Mouse (Mus musculus) cerebellum, adult 2 months (tissue): ENCODE data around the gene Gfod2. TPM values are rescaled to one million over a fixed set of nuclear protein-coding genes. Genes with fewer than 3 reads are reported as not detected.
A peak's percentile ranks its signal among the peaks of the same experiment; 100 is the strongest.

ENCODE experiments used
- DNase-seq, 2 experiments: peaks; one replicate each; pipeline ENCODE4 v3.0.0; 2021
- H3K27ac ChIP-seq: fragments of 200-500 bp; 2 replicates; pipeline ENCODE4 v1.5.1; 2012; ENCODE audit warnings: low read length, control low read depth, inconsistent platforms; ENCODE audit not compliant: insufficient read depth
- H3K27me3 ChIP-seq: fragments of 200-500 bp; 2 replicates; pipeline ENCODE4 v1.6.1; 2012; ENCODE audit warnings: inconsistent platforms, mild to moderate bottlenecking, low read length, moderate library complexity; ENCODE audit not compliant: control insufficient read depth, insufficient read depth
- H3K4me1 ChIP-seq: fragments of 200-500 bp; 2 replicates; pipeline ENCODE4 v1.6.1; 2011; ENCODE audit warnings: low read length; ENCODE audit not compliant: control insufficient read depth, insufficient read depth
- H3K4me3 ChIP-seq: fragments of 200-500 bp; replicated peaks from 2 replicates; pipeline ENCODE3; 2011; ENCODE audit warnings: mild to moderate bottlenecking, low read depth, low read length, control low read depth; ENCODE audit not compliant: insufficient read depth
- CTCF ChIP-seq: fragments of 200-500 bp; IDR thresholded peaks from 2 replicates; pipeline ENCODE4 v1.5.1; 2011; ENCODE audit warnings: low read depth, mild to moderate bottlenecking, control low read depth, low read length, moderate library complexity, borderline replicate concordance; ENCODE audit not compliant: insufficient read depth
- POLR2A ChIP-seq: fragments of 200-500 bp; IDR thresholded peaks from 2 replicates; pipeline ENCODE4 v1.6.1; 2011; ENCODE audit warnings: low read length, control low read depth, borderline replicate concordance; ENCODE audit not compliant: insufficient read depth
- WGBS: fragments of 180-500 bp; shearing (Covaris S2); methylation state at CpG from one replicate; pipeline ENCODE4 v1.1.7; 2018; 5-methylcytosine and 5-hydroxymethylcytosine counted together
- polyA plus RNA-seq: library from polyadenylated mRNA; depleted of rRNA; stranded (reverse); fragments of >200 nt; gene quantifications from 2 replicates; pipeline ENCODE4 v1.2.3, GENCODE M21; 2012

Gfod2 gene
- polyA plus RNA-seq, 1 experiment, result 20.7 TPM

DNA sequence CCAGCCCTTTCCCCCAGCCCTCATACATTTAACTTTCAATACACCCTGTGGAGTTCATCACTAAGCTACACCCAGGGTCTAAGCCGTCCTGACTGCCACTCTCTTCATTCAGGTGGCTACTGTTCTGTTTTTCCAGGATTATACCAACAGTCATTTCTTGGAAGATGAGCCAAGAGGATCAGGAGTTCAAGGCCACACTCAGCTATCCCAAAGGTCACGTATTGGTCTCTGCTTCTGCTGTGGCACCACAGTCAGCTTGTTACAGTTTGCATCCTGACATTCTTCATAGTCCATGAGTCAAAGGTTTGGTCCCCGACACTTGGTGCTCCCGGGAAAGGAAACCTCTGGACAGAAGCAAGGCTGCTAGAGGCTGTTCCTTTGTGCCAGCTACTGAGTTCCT lies 38.8 kb downstream of the Gfod2 start:
- H3K27me3 ChIP-seq, result no peaks in the 10 kb centered on the region
- no peak overlapping the region for H3K4me3 ChIP-seq
- no peaks in the 10 kb centered on the region for H3K4me1 ChIP-seq
- TF ChIP-seq POLR2A, result no peak
- no peak for TF ChIP-seq CTCF
- 81% methylated on average over 4 of the region's 4 CpGs for WGBS
- no peak overlapping the region for H3K27ac ChIP-seq
- no peak for DNase-seq

DNA sequence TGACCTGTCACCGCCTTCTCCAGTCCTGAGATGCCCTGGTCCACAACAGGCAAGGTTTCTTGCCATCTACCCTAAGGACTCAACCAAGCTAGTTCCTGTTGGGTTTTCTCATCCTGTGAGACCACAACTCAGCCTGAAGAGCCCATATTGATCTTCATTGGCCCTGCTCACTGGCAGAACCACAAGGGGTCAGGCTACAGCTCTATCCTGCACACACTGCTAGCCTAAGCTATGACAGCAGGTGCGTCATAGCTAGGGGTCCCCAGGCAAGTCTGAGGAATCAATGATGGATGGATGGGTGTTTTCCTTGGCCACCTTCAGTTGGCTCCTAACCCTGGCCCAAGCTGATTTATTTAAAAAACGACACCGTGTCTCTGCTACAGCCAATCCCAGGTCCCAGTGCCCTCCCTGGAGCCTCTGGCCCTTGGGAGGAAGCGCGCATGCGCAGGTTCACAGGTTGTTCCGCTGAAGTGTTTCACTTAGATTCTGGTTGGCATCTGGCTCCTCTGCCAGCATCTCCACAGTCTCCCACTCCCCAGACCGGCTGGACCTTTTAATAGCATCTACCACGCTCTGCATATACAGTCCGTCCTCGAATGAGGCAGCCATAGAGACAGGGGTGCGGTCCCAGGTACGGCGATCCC lies 42.0 kb downstream of the Gfod2 start:
- no peaks in the 10 kb centered on the region for H3K27me3 ChIP-seq
- no peak overlapping the region for H3K4me3 ChIP-seq
- TF ChIP-seq POLR2A (no peak), CTCF (no peak)
- WGBS, result 93% methylated on average over 15 of the region's 15 CpGs
- DNase-seq, result no peak
- H3K4me1 ChIP-seq, result no peaks in the 10 kb centered on the region
- no peak overlapping the region for H3K27ac ChIP-seq

DNA sequence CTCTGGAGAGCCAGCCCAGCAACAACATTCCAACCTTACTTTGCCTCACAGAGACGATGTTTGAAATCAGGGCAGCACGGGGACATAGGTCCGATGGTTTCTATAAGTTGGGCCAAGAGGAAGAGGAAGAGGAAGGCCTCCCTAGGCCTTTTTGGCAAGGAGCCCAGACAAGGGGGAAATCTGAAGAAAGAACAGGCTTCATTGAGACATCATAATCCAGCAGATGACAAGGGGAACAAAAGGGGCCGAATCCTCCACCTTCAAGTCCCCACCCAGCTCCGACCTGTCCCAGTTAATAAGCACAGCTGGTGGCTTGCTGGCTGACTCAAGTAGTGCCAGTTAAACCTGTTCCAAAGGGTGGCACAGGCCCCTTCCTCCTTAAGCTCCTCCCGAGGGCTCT lies 43.4 kb downstream of the Gfod2 start:
- no peak for DNase-seq
- WGBS, result 36% methylated on average over 6 of the region's 6 CpGs
- Histone ChIP-seq H3K27me3 (no peaks in the 10 kb centered on the region), H3K4me1 (no peaks in the 10 kb centered on the region), H3K4me3 (no peak overlapping the region), H3K27ac (no peak overlapping the region)
- no peak for TF ChIP-seq POLR2A

DNA sequence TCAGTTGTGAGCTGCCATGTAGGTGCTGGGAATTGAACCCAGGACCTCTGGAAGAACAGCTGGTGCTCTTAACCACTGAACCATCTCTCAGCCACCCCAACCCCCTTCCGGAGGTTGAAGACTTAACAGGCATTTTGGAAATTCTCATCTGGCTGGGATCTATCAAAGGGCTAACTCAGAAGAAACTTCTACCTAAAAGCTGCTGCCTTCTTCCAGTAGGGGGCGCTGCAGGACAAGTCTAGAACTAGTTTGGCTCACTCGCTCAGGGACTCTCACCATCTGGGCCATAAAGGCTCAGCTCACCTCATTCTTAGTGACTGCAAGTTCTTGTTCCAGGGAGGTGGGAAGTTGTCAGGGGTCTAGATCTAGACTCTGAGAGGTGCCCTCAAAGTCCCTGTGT lies 44.3 kb downstream of the Gfod2 start:
- Histone ChIP-seq H3K27me3 (no peaks in the 10 kb centered on the region), H3K4me1 (no peaks in the 10 kb centered on the region), H3K4me3 (no peak overlapping the region), H3K27ac (no peak overlapping the region)
- peak; percentile 83 to 90 for DNase-seq
- WGBS, result 4% methylated on average over 3 of the region's 3 CpGs
- TF ChIP-seq POLR2A (no peak), CTCF (peak; percentile 90)

DNA sequence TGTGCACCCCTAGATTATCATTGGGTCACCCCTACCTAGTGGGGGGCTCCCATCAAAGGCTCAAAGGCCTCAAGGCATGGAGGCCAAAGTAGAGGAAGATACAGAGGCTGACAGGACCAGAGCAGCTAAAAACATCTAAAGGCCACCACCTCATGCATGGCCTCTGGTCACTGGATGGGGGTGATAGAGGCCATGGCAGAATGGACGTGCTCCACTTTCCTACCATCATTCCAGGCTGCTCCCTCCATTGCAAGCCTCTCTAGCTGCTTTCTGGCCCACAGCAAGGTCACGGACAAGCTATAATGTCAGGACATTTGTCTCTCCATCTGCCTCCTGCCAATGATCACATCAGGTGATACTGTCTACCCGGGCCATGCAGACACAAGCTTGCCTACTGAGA lies 46.2 kb downstream of the Gfod2 start:
- DNase-seq, result no peak
- TF ChIP-seq CTCF (no peak), POLR2A (no peak)
- Histone ChIP-seq H3K4me3 (no peak overlapping the region), H3K27ac (no peak overlapping the region), H3K27me3 (no peaks in the 10 kb centered on the region), H3K4me1 (peaks cover 6% of the 10 kb centered on the region)
- 73% methylated on average over 3 of the region's 3 CpGs for WGBS

DNA sequence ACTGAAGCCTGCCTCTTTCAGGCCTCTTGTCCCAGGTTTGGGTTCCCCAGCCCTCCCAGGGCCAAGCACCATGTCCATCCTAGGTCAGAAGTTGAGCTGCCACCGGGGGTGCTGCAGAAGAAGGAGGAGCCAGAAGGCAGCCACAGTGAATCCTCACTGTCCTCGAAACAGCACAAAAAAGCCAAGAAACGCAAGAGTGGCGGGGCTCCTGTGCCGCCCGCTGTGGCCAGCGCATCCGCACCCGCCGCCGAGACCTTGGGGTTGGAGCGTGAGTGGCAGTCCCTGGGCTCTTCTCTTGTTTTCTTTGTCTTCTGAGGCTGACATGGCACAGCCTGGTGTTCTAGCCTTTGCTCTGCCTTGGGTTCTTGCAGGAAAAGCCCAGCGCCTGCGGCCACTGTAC lies 49.1 kb downstream of the Gfod2 start:
- Histone ChIP-seq H3K4me3 (no peak overlapping the region), H3K4me1 (peaks cover 22% of the 10 kb centered on the region), H3K27me3 (no peaks in the 10 kb centered on the region), H3K27ac (no peak overlapping the region)
- WGBS, result 76% methylated on average over 14 of the region's 14 CpGs
- no peak for DNase-seq
- no peak for TF ChIP-seq CTCF
- no peak for TF ChIP-seq POLR2A

DNA sequence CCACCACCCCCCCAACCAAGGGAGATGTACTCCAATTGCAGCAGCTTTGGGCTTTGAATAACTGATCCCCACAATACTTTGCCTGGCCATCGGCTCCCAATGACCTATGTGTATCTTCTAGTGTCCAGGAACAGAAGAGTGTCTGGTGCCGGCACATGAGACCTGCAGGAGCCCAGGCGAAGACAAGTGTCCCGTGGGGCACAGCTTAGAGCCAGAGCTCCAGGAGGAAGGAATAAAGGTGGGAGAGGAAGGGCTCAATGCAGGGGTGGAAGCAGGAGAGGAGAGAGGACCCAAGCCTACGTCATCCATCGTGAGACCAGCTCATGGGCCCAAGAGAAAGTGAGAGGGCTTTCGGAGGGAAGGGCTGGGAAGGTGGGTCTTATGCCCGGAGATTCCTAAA lies 49.8 kb downstream of the Gfod2 start:
- Histone ChIP-seq H3K27me3 (no peaks in the 10 kb centered on the region), H3K27ac (no peak overlapping the region), H3K4me3 (no peak overlapping the region), H3K4me1 (peaks cover 28% of the 10 kb centered on the region)
- no peak for DNase-seq
- TF ChIP-seq POLR2A (no peak), CTCF (no peak)
- 94% methylated on average over 8 of the region's 8 CpGs for WGBS

DNA sequence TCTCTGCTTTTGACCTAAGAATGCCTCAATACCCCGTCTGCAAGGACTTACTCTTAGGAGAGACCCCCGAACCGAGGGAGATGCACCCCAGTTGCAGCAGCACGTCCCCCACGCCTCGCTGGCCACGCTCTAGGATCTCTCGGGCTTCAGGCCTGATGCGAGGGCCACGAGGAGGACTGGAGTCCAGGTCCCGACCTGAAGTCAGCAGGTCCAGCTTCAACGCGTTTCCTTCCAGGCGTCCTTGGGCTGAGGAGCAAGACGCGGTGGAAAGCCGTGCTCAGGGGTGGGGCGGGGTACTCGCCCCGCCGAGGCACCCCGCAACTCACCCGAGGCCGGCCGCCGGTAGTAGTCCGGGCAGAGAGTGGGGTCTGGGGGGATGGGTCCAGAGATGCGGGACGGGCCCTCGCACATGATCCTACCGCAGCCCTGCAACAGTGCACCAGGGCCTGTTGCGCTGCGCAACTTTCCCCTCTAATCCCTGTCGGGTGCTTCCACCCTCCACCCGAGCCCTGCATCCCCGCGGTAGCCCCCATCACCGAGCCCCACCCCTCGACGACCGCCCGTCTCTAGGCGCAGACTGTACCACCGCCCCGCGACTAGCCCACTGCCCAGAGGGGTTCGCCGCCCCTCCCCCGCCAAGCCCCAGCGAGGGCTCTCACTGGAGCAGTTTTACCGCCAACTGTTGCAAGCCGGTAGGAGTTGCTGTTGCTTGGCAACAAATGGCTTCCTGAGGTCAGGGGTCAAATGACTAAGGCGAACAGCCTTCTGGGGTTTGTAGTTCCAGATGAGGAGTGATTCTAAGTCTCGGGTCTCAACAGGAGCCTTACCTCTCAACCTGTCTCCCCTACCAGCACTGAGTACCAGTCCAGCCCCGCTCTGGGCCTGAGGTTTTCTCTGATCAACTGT lies 50.7 kb downstream of the Gfod2 start, which contains the start of the genes 4933405L10Rik and Enkd1:
Gene 4933405L10Rik, plus strand, starts transcription at position 158 of the 906 bp plus-strand sequence.
Gene Enkd1, minus strand, starts transcription at position 713 of the 906 bp plus-strand sequence.
- H3K4me1 ChIP-seq, result peaks cover 37% of the 10 kb centered on the region
- 0 out of 2 replicates have a peak within 1 kb of the TSS, but pooled peaks have one; percentile 17 for H3K27ac ChIP-seq
- DNase-seq, result peak; percentile 83 to 90
- 2% methylated on average over 55 of the region's 55 CpGs for WGBS
- H3K4me3 ChIP-seq, result peak within 1 kb of the TSS; percentile 57
- TF ChIP-seq POLR2A (no peak), CTCF (no peak)
- no peaks in the 10 kb centered on the region for H3K27me3 ChIP-seq
